Mouse (Mus musculus): Measurements from ENCODE around the gene Slc30a2. TPM values are rescaled to one million over a fixed set of nuclear protein-coding genes. Genes with fewer than 3 reads are reported as not detected.

The Slc30a2 gene
- polyA plus RNA-seq (2012; ENCODE audit: low replicate concordance): 0.21 TPM in 1 of 2 replicates, not detected in the other

DNA sequence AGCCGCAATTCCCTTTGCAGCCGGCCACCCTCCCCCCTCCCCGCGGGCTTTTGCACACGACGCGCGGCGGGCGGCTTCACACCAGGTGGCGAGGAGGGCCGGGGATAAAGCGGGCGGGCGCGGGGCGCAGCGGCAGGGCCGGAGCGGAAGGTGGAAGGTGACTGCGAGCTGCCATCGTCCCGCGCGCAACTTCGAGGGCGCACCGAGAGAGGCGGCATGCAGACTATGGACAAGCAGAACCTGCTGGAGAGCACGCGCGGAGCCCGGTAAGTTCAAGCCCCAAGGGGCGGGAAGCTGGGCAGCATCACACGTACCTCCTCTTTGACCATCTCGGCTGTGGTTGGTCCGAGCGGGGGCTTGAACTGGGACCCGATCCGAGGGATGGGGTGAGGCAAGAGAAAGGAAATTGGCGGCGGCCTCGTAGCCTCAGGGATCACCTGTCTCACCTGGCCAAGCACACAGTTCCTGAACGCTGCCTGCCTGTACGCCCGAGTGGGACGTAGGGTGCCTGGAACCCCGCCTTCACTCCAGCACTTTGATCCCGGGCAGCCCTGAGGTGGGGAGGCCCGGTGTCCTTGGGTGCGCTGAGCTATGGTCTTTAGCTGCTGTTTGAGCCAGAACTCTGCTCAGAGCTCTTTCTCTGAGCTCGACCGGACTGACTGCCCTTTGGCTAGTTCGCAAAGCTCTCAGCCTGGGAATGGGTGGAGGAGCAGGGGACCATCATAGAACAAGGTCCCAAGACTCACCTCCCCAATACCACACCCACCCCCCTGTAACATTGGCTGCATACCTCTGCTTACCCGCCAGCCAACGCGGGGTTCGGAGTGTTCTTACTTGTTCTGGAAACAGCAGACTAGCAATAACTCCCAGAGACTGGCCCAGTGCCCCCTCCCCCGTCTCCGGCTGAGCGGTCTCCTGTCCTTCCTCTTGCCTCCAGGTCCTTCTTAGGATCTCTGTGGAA is at the start of gene Slc30a2:
TSS of gene Slc30a2 (plus strand) at position 111 of the 961 bp plus-strand sequence.

DNA sequence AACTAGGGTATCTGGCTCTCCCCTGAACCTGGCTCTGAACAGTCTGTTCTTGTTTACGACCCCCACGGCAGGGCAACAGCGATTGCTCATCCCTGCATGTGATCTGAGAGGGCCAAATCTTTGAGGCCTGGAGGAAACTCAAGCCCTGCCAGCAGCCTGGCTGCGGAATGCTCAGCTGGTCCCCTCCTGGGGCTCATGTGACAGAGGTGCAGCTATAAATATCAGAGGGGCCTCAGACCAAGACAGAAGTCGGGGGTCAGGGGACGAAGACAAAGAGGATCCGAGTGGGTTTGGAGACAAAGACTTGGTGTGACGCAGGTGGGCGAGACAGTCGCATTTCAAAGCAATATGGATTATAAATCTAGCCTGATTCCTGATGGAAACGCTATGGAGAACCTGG is 28.1 kb upstream of the Slc30a2 start, which contains the start of gene Trim63:
TSS of gene Trim63 (plus strand) at position 245 of the 400 bp plus-strand sequence.

DNA sequence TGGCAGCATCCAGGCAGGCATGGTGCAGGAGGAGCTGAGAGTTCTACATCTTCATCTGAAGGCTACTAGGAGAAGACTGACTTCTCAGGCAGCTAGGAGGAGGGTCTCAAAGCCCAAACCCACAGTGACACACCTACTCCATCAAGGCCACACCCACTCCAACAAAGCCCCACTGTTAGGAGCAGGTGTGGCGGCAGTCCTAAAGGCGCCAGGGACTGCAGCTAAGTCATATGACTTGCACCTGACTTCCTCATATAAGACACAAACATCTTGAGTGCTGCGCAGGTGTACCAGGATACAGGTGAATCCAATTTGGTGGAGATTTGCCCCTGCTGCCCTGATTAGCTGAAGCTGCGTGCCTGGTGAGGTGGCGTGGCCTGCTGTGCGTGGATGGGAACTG is 40.8 kb downstream of the Slc30a2 start, which contains the start of gene Extl1:
TSS of gene Extl1 (minus strand) at position 101 of the 400 bp plus-strand sequence.

DNA sequence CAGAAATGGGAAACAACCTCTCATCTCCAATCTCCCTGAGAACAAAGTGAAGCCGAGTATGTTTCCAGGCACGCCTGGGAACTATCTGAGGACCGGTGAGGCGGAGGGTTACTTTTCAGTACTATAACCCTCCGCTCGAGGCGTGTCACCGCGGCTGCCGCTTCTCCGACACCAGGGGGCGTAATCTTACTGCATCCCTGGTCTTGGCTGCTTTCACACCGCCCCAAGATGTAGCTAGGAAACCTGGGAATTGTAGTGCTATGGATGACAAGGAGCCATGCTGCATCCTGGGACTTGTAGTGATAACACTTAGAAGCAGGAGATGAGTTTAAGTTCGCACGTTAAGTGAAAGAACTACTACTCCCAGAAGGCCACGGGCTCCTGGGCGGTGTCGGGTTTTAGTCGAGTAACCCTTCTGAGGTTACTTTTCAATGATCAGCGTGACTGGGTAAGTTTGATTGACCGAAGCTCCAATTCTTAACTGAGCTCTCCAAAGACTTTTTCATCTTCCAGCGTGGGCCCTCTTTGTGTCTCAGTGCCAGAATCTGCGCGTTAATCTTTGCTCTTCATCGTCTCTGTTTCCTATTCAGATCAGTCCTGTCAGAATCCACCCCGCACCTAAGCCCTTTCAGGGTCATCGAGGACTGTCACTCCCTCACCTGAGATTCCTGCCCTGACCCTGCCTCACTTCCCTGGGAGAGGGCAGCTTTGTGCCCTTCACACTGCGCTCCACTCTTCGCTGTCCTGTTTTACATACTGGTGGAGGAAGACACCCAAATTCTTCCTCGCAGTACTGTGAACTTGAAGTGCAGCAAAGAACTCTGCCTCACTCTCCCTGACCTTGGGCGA is 53.2 kb downstream of the Slc30a2 start, which contains the start of gene Pafah2:
TSS of gene Pafah2 (plus strand) at position 344 of the 849 bp plus-strand sequence.

Other genes starting within 250 kb of the Slc30a2 start
- gene Cd52, start 248.1 kb upstream of the Slc30a2 start, polyA plus RNA-seq (2012; ENCODE audit: low replicate concordance): 340 and 2,143 TPM in 2 replicates
- 37.0 and 75.8 TPM in 2 replicates for gene Ubxn11, start 240.6 kb upstream of the Slc30a2 start, polyA plus RNA-seq (2012; ENCODE audit: low replicate concordance)
- gene Sh3bgrl3, start 214.4 kb upstream of the Slc30a2 start, polyA plus RNA-seq (2012; ENCODE audit: low replicate concordance): 217 and 747 TPM in 2 replicates
- 5.6 and 26.8 TPM in 2 replicates for gene Cep85, start 156.1 kb upstream of the Slc30a2 start, polyA plus RNA-seq (2012; ENCODE audit: low replicate concordance)
- gene Gm7534, start 140.2 kb upstream of the Slc30a2 start, polyA plus RNA-seq (2012; ENCODE audit: low replicate concordance): not detected in 2 replicates
- not detected in 2 replicates for gene Catsper4, start 115.8 kb upstream of the Slc30a2 start, polyA plus RNA-seq (2012; ENCODE audit: low replicate concordance)
- 0.07 and 0.12 TPM in 2 replicates for gene Cnksr1, start 104.8 kb upstream of the Slc30a2 start, polyA plus RNA-seq (2012; ENCODE audit: low replicate concordance)
- 0.15 TPM in 1 of 2 replicates, not detected in the other for gene E130218I03Rik, start 99.5 kb upstream of the Slc30a2 start, polyA plus RNA-seq (2012; ENCODE audit: low replicate concordance)
- 21.3 and 31.9 TPM in 2 replicates for gene Zfp593, start 97.6 kb upstream of the Slc30a2 start, polyA plus RNA-seq (2012; ENCODE audit: low replicate concordance)
- not detected in 2 replicates for gene Gm30191, start 96.2 kb upstream of the Slc30a2 start, polyA plus RNA-seq (2012; ENCODE audit: low replicate concordance)
- gene Grrp1, start 89.1 kb upstream of the Slc30a2 start, polyA plus RNA-seq (2012; ENCODE audit: low replicate concordance): 0.26 and 1.3 TPM in 2 replicates
- gene Pdik1l, start 55.3 kb upstream of the Slc30a2 start, polyA plus RNA-seq (2012; ENCODE audit: low replicate concordance): 1.9 and 4.3 TPM in 2 replicates
- not detected in 2 replicates for gene Trim63, start 28.1 kb upstream of the Slc30a2 start, polyA plus RNA-seq (2012; ENCODE audit: low replicate concordance)
- gene Extl1, start 40.7 kb downstream of the Slc30a2 start, polyA plus RNA-seq (2012; ENCODE audit: low replicate concordance): 0.76 and 0.95 TPM in 2 replicates
- gene Pafah2, start 53.1 kb downstream of the Slc30a2 start, polyA plus RNA-seq (2012; ENCODE audit: low replicate concordance): 0.71 and 1.8 TPM in 2 replicates
- 8.3 and 57.9 TPM in 2 replicates for gene Stmn1, start 125.1 kb downstream of the Slc30a2 start, polyA plus RNA-seq (2012; ENCODE audit: low replicate concordance)
- gene Paqr7, start 153.5 kb downstream of the Slc30a2 start, polyA plus RNA-seq (2012; ENCODE audit: low replicate concordance): 11.4 and 19.1 TPM in 2 replicates
- 0.17 and 0.57 TPM in 2 replicates for gene Aunip, start 167.8 kb downstream of the Slc30a2 start, polyA plus RNA-seq (2012; ENCODE audit: low replicate concordance)
- gene Mtfr1l, start 192.2 kb downstream of the Slc30a2 start, polyA plus RNA-seq (2012; ENCODE audit: low replicate concordance): 39.0 and 39.8 TPM in 2 replicates
- 8.7 and 20.9 TPM in 2 replicates for gene Selenon, start 209.0 kb downstream of the Slc30a2 start, polyA plus RNA-seq (2012; ENCODE audit: low replicate concordance)